Mouse (Mus musculus): ENCODE data around the gene Ifit2. TPM values are rescaled to one million over a fixed set of nuclear protein-coding genes. Genes with fewer than 3 reads are reported as not detected.
A peak's percentile ranks its signal among the peaks of the same experiment; 100 is the strongest.

Gene Ifit2
- polyA plus RNA-seq (2015; fragmentation: Nextera tagmentation; extraction: Ambion mirVana) = 3.1 and 3.8 TPM in 2 replicates

- Histone ChIP-seq H3K36me3 (no peaks in the 10 kb centered on the region), H3K4me2 (peak within 1 kb of the TSS; percentile 57), H3K4me1 (replicated peaks) (no peaks in the 10 kb centered on the region; the same call in 1 of the 2 replicates), H3K27ac (replicated peaks) (0 out of 2 replicates have a peak within 1 kb of the TSS, but pooled peaks have one; percentile 39), H3K27me3 (no peaks in the 10 kb centered on the region), H3K4me3 (peak within 1 kb of the TSS; percentile 45), H3K9ac (peak within 1 kb of the TSS; percentile 60), H3K9me3 (no peaks in the 10 kb centered on the region)
- under 1% methylated on average over 22 of the region's 22 CpGs for WGBS
- peak; percentile 97 for ATAC-seq (ENCODE audit: low read depth)
Observed at GRCm38 (mm10) chr19:34550534-34551223, at the start of gene Ifit2. TSS of gene Ifit2 (plus strand) at chr19:34550694.

GRCm38 (mm10) chr19:34500763-34501162 lies 49.7 kb upstream of the Ifit2 start:
- Histone ChIP-seq H3K27ac (replicated peaks) (no peak overlapping the region), H3K4me2 (no peak overlapping the region), H3K9ac (no peak overlapping the region), H3K36me3 (peaks cover 6% of the 10 kb centered on the region), H3K4me3 (no peak overlapping the region), H3K4me1 (replicated peaks) (peaks cover 4% of the 10 kb centered on the region; the same call in 1 of the 2 replicates), H3K9me3 (no peaks in the 10 kb centered on the region), H3K27me3 (no peaks in the 10 kb centered on the region)
- WGBS = 46% methylated on average over 4 of the region's 4 CpGs
- ATAC-seq (ENCODE audit: low read depth) = no peak

DNA sequence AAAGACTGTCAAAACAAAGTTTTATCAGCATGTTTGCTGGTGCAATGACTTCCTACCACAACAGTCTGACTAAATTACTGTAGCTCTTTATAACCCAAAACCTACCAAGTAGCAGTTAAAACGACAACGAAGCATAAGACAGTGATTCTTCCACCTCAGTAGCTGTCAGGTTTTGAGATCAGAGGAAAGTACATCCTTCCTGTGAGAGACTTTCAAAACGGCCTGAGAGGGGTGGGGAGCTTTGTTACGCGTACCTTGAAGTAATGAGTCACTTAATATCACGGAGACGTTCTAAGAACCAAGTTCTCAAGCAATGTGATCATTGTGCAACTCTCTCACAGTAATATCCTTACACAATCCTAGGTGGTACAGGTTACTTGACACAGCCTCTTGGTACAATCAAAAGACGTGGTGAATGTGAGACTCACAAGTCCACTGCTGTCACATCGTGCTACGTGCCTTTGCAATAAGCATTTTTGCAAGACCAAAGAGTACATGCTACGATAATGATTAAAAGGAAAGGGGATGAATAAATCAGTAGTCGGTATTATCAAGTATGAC lies 45.3 kb upstream of the Ifit2 start:
- 91% methylated on average over 12 of the region's 12 CpGs for WGBS
- peaks cover 38% of the 10 kb centered on the region for H3K36me3 ChIP-seq
- no peak for ATAC-seq (ENCODE audit: low read depth)
- no peaks in the 10 kb centered on the region for H3K27me3 ChIP-seq
- H3K4me3 ChIP-seq = no peak overlapping the region
- no peak overlapping the region for H3K9ac ChIP-seq
- H3K4me1 ChIP-seq (replicated peaks) = no peaks in the 10 kb centered on the region
- H3K4me2 ChIP-seq = no peak overlapping the region
- H3K27ac ChIP-seq (replicated peaks) = no peak overlapping the region
- H3K9me3 ChIP-seq = no peaks in the 10 kb centered on the region

DNA sequence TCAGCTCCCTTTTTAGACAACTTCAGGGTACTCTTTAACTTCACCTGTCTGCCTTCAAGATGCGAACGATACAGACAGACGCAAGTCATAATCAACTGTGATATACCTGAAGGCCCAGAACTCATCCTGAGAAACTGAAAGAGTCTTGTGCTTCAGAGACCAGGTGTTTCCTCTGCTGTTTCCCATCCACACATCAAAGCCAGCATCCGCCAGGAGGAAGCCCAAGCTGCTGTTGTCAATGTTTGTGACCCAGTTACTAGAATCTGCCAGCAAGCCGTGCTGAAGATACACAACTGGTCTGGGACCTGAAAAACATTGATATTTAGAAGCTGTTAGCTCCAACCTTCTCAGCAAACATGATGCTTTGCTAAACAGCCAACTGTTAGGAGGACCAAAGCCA lies 39.8 kb upstream of the Ifit2 start:
- Histone ChIP-seq H3K9me3 (no peaks in the 10 kb centered on the region), H3K4me1 (replicated peaks) (no peaks in the 10 kb centered on the region), H3K27ac (replicated peaks) (no peak overlapping the region), H3K27me3 (no peaks in the 10 kb centered on the region), H3K4me3 (no peak overlapping the region), H3K4me2 (no peak overlapping the region), H3K9ac (no peak overlapping the region), H3K36me3 (peaks cover 36% of the 10 kb centered on the region)
- no peak for ATAC-seq (ENCODE audit: low read depth)
- 96% methylated on average over 5 of the region's 5 CpGs for WGBS

DNA sequence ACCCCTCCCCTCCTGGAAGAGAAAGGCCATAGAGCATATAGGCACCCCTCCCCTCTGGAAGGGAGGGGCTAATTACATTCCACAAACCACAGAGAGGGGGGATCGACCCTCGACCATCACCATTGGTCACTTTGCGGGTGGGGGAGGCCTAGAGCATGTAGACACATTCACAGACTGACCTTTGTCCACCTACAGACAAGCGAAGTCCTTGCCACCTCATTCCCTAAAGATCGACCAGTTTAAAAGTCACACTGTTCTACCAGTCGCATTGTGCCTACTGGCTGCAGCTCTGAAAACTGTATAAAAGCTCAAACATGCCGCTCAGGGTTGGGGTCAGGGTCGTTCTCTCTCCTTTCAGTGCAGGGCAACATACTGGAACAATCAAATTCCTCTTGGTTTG lies 39.0 kb upstream of the Ifit2 start:
- 69% methylated on average over 8 of the region's 8 CpGs for WGBS
- Histone ChIP-seq H3K4me3 (no peak overlapping the region), H3K27me3 (no peaks in the 10 kb centered on the region), H3K36me3 (peaks cover 28% of the 10 kb centered on the region), H3K4me1 (replicated peaks) (no peaks in the 10 kb centered on the region), H3K9ac (no peak overlapping the region), H3K27ac (replicated peaks) (no peak overlapping the region), H3K9me3 (no peaks in the 10 kb centered on the region), H3K4me2 (no peak overlapping the region)
- no peak for ATAC-seq (ENCODE audit: low read depth)

GRCm38 (mm10) chr19:34515681-34516080 lies 34.8 kb upstream of the Ifit2 start:
- Histone ChIP-seq H3K36me3 (no peaks in the 10 kb centered on the region), H3K4me3 (no peak overlapping the region), H3K9ac (no peak overlapping the region), H3K4me2 (no peak overlapping the region), H3K27me3 (no peaks in the 10 kb centered on the region), H3K9me3 (no peaks in the 10 kb centered on the region), H3K27ac (replicated peaks) (no peak overlapping the region), H3K4me1 (replicated peaks) (no peaks in the 10 kb centered on the region)
- ATAC-seq (ENCODE audit: low read depth) = no peak
- WGBS = 80% methylated on average over 3 of the region's 3 CpGs

GRCm38 (mm10) chr19:34516346-34516745 lies 34.1 kb upstream of the Ifit2 start:
- H3K27ac ChIP-seq (replicated peaks) = no peak overlapping the region
- no peak for ATAC-seq (ENCODE audit: low read depth)
- WGBS = 89% methylated on average over 2 of the region's 2 CpGs

GRCm38 (mm10) chr19:34517197-34517596 lies 33.3 kb upstream of the Ifit2 start:
- Histone ChIP-seq H3K4me1 (replicated peaks) (no peaks in the 10 kb centered on the region), H3K36me3 (no peaks in the 10 kb centered on the region), H3K4me2 (no peak overlapping the region), H3K9ac (no peak overlapping the region), H3K27me3 (no peaks in the 10 kb centered on the region), H3K27ac (replicated peaks) (no peak overlapping the region), H3K9me3 (no peaks in the 10 kb centered on the region), H3K4me3 (no peak overlapping the region)
- no peak for ATAC-seq (ENCODE audit: low read depth)
- 90% methylated on average over 3 of the region's 3 CpGs for WGBS

More at GRCm38 (mm10) chr19:34516346-34516745, 34.1 kb upstream of the Ifit2 start:
- Histone ChIP-seq H3K4me1 (replicated peaks) (no peaks in the 10 kb centered on the region), H3K9ac (no peak overlapping the region), H3K36me3 (no peaks in the 10 kb centered on the region), H3K27me3 (no peaks in the 10 kb centered on the region), H3K4me3 (no peak overlapping the region), H3K4me2 (no peak overlapping the region), H3K9me3 (no peaks in the 10 kb centered on the region)

DNA sequence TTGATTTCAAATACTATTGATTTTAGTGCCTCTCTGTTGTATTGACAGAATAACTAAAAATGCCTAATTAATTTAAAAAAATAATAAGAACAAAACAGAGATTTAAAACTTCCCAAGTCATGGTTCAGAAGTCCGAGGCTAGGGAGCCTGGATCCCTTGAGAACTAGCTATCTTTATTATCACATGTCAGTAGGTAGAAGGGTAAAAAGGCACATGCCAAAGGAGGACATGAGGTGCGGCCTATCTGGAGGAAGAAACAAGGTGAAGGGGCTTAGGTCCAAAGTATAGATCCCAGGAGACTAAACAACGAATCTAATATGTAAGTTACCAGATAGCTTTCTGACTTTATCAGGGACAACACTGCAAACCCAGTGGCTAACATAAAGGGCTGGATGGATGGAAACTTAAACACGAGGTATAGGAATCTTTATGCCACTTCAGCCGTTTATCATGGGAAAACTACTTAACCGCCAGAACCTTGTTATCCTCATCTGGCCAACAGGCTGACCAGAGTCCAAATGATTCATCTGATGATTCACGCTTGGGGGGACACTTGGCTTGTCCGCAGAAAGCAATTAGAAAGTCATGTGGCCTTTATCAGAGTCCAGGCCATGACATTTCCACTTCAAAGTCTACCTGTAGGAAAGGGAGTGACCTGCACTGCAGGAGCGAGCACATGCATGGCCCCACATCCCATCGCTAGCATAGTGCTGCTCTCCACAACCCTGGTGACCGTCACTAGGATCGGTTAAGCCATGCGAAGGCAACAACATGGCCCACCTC lies 32.5 kb upstream of the Ifit2 start:
- Histone ChIP-seq H3K4me1 (replicated peaks) (no peaks in the 10 kb centered on the region), H3K4me2 (no peak overlapping the region), H3K27ac (replicated peaks) (no peak overlapping the region), H3K36me3 (no peaks in the 10 kb centered on the region), H3K9me3 (no peaks in the 10 kb centered on the region), H3K27me3 (no peaks in the 10 kb centered on the region), H3K9ac (no peak overlapping the region), H3K4me3 (no peak overlapping the region)
- WGBS = 90% methylated on average over 13 of the region's 13 CpGs
- no peak for ATAC-seq (ENCODE audit: low read depth)

DNA sequence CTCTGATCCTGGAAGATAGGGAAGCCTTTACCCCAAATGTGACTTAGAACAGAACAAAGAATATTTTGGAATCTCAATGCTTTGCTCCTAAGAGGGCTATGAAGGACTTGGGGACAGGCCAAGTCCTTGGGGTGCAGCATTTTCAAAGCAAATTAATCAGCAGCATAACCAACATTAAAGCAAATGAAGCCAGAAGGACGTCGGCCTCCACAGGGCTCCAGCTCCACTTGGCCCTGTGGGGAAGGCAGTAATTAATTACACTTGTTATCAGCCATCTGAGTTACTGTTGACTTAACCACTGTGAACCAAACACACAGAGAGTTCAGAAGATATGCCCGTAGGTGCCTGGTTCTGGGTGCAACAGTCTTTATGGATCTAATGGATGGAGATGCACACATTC lies 31.7 kb upstream of the Ifit2 start:
- Histone ChIP-seq H3K4me1 (replicated peaks) (no peaks in the 10 kb centered on the region), H3K9ac (no peak overlapping the region), H3K4me2 (no peak overlapping the region), H3K27me3 (no peaks in the 10 kb centered on the region), H3K36me3 (no peaks in the 10 kb centered on the region), H3K27ac (replicated peaks) (no peak overlapping the region), H3K4me3 (no peak overlapping the region), H3K9me3 (no peaks in the 10 kb centered on the region)
- WGBS = 56% methylated on average over 3 of the region's 3 CpGs
- ATAC-seq (ENCODE audit: low read depth) = no peak

DNA sequence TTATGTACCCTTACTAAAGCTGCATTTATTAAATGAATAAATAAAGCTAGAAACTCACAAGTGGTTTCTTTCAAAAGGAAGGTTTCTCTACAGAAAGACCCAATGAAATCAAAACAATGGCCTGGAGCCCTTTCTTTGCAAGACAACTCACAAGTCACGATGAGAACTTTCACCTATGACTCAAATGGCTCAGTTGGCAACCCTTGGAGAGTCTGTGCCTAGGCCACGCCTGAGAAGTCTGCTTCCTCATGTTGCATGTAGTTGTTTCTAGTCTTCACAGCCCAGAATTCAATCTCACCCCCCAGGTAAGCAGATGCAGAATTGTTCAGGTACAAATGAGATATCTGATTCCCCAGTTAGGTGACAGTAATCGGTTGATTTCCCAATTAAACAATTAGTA lies 30.8 kb upstream of the Ifit2 start:
- no peak overlapping the region for H3K4me3 ChIP-seq
- no peak overlapping the region for H3K27ac ChIP-seq (replicated peaks)
- no peaks in the 10 kb centered on the region for H3K9me3 ChIP-seq
- H3K36me3 ChIP-seq = no peaks in the 10 kb centered on the region
- 92% methylated on average over 3 of the region's 3 CpGs for WGBS
- H3K27me3 ChIP-seq = no peaks in the 10 kb centered on the region
- ATAC-seq (ENCODE audit: low read depth) = no peak
- H3K4me1 ChIP-seq (replicated peaks) = no peaks in the 10 kb centered on the region
- H3K9ac ChIP-seq = no peak overlapping the region
- H3K4me2 ChIP-seq = no peak overlapping the region

DNA sequence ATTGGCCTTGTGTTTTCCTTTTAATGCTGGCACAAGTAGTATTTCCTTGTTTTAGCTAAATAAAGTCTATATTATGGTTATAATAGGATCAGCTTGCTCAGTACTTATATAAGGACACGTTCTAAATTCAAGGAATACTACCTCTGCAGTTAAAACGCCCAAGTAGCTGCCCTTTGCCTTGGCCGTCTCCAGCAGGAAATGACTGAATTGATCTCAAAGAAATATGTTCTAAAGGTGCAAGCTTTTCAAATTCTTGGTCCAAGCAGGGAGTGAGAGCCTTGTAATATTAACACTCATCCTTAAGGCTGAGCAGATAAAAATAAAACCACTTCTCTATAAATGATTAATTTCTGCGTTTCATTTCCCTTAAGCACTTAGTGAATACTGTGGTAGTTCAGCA lies 30.4 kb upstream of the Ifit2 start:
- ATAC-seq (ENCODE audit: low read depth) = no peak

More for the DNA sequence above, 30.4 kb upstream of the Ifit2 start:
- Histone ChIP-seq H3K4me2 (no peak overlapping the region), H3K9me3 (no peaks in the 10 kb centered on the region), H3K27ac (replicated peaks) (no peak overlapping the region), H3K4me3 (no peak overlapping the region), H3K27me3 (no peaks in the 10 kb centered on the region), H3K36me3 (no peaks in the 10 kb centered on the region), H3K9ac (no peak overlapping the region), H3K4me1 (replicated peaks) (no peaks in the 10 kb centered on the region)
- WGBS = 87% methylated on average over 4 of the region's 4 CpGs
